Mouse (Mus musculus) heart, embryonic 12.5 days (tissue): ENCODE measurements around the gene Bax. TPM values are rescaled to one million over a fixed set of nuclear protein-coding genes. Genes with fewer than 3 reads are reported as not detected.
A peak's percentile ranks its signal among the peaks of the same experiment; 100 is the strongest.
"Not testable (repeated sequence)": the region's sequence is repeated elsewhere in the genome, so short reads cannot be mapped to it uniquely, and the experiment has no call there.

Source experiments
- ATAC-seq: fragments of 200-750 bp; cut with Nextera tagmentation; 2 replicates; pipeline ENCODE4 v1.8.0; 2017; ENCODE audit warnings: moderate TSS enrichment, moderate library complexity; ENCODE audit not compliant: insufficient number of reproducible peaks, low FRiP score
- H3K27ac ChIP-seq: fragments of 300-500 bp; sonication (generic); 2 replicates; pipeline ENCODE4 v1.5.1; 2016; ENCODE audit warnings: mild to moderate bottlenecking, moderate library complexity; ENCODE audit not compliant: poor library complexity, severe bottlenecking
- H3K27me3 ChIP-seq: fragments of 300-500 bp; sonication (generic); replicated peaks from 2 replicates; pipeline ENCODE4 v1.6.1; 2016; ENCODE audit warnings: mild to moderate bottlenecking, moderate library complexity
- H3K36me3 ChIP-seq: fragments of 300-500 bp; sonication (generic); 2 replicates; pipeline ENCODE4 v1.6.1; 2016; ENCODE audit warnings: mild to moderate bottlenecking, moderate library complexity
- H3K4me1 ChIP-seq: fragments of 300-500 bp; sonication (generic); replicated peaks from 2 replicates; pipeline ENCODE4 v1.6.1; 2016; ENCODE audit warnings: mild to moderate bottlenecking
- H3K4me2 ChIP-seq: fragments of 300-500 bp; sonication (generic); 2 replicates; pipeline ENCODE4 v1.6.1; 2016; ENCODE audit warnings: mild to moderate bottlenecking, moderate library complexity
- H3K4me3 ChIP-seq: fragments of 300-500 bp; sonication (generic); 2 replicates; pipeline ENCODE4 v1.5.1; 2016; ENCODE audit warnings: mild to moderate bottlenecking
- H3K9ac ChIP-seq: fragments of 300-500 bp; sonication (generic); 2 replicates; pipeline ENCODE4 v1.6.1; 2016; ENCODE audit warnings: mild to moderate bottlenecking, moderate library complexity
- H3K9me3 ChIP-seq: fragments of 300-500 bp; sonication (generic); replicated peaks from 2 replicates; pipeline ENCODE4 v1.6.1; 2016; ENCODE audit warnings: mild to moderate bottlenecking, moderate library complexity
- WGBS: fragments of 180-500 bp; shearing (Covaris S2); methylation state at CpG from one replicate; pipeline ENCODE4 v1.1.7; 2016; 5-methylcytosine and 5-hydroxymethylcytosine counted together
- polyA plus RNA-seq: library from polyadenylated mRNA; unstranded; fragments of >200 nt; fragmentation: Nextera tagmentation; extraction: Ambion mirVana; gene quantifications from 2 replicates; pipeline ENCODE4 v1.2.1, GENCODE M21; 2016

The Bax gene
- polyA plus RNA-seq, 1 experiment from 2014 or later = 151 TPM

DNA sequence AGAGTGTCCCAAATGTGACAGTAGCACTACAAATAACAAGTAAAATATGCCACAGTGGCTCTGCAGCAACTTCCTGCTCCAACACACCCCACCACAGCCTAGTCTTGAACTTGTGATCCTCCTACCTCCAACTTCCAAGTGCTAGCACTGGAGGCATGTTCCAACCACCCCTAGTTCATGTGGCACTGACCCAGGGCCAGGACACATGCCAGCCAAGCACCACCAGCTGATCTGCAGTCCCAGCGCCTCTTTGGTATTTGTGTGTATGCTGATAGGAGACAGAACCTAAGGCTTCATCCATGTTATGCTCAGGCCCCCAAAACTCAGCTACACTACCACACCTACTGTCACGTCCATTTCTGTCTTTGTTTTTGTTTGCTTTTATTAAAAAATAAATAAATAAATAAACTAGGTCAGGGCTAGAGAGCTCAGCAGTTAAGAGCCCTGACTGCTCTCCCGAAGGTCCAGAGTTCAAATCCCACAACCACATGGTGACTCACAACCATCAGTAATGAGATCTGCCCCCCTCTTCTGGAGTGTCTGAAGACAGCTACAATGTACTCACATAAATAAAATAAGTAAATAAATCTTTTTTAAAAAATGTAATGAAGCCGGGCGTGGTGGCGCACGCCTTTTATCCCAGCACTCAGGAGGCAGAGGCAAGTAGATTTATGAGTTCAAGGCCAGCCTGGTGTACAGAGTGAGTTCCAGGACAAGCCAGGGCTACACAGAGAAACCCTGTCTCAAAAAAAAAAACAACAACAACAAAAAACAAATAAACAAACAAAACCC lies 2.5 kb downstream of the Bax start:
- Histone ChIP-seq H3K27ac (no peak overlapping the region), H3K4me2 (no peak overlapping the region), H3K4me1 (peaks cover 40% of the 10 kb centered on the region), H3K9me3 (no peaks in the 10 kb centered on the region), H3K27me3 (no peaks in the 10 kb centered on the region), H3K4me3 (no peak overlapping the region), H3K9ac (no peak overlapping the region), H3K36me3 (peaks cover 41% of the 10 kb centered on the region)
- 94% methylated on average over 7 of the region's 7 CpGs for WGBS
- ATAC-seq = no peak

DNA sequence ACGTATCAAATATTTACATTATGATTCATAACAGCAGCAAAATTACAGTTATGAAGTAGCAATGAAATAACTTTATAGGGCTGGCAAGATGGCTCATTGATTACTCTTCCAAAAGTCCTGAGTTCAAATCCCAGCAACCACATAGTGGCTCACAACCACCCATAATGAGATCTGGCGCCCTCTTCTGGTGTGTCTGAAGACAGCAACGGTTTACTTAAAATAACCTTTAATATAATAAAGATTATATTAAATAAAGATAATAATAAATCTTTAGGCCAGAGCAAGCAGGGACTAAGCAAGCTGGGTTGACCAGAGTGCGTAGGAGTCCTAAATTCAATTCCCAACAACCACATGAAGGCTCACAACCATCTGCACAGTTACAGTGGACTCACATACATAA lies 3.8 kb downstream of the Bax start:
- H3K27me3 ChIP-seq, H3K4me2 ChIP-seq, H3K27ac ChIP-seq, H3K9me3 ChIP-seq, H3K9ac ChIP-seq, H3K4me3 ChIP-seq, ATAC-seq: not testable (repeated sequence)
- 79% methylated on average over 4 of the region's 4 CpGs for WGBS
- peaks cover 50% of the 10 kb centered on the region for H3K36me3 ChIP-seq
- peaks cover 46% of the 10 kb centered on the region for H3K4me1 ChIP-seq

DNA sequence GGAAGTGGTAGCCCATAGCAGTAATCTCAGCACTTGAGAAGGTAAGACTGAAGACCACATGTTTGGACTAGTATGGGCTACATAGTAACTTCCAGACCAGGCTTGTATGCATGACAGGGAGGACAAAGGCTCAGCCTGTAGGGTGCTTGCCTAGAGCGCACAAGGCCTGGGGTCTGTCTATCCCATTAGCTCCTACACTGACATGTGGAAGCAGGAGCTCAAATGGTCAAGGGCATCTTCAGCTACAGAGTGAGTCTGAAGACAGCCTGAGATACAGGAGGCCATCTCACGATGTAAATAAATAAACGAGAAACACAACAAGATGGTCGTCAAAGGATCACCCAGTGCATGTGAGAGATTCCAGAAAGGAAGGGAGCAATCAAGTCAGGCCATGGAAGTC lies 4.4 kb downstream of the Bax start:
- peaks cover 50% of the 10 kb centered on the region for H3K4me1 ChIP-seq

GRCm38 (mm10) chr7:45461781-45462180 lies 4.9 kb downstream of the Bax start:
- Histone ChIP-seq H3K9me3 (no peaks in the 10 kb centered on the region), H3K4me1 (peaks cover 52% of the 10 kb centered on the region), H3K4me2 (0 out of 2 replicates have a peak overlapping the region, but pooled peaks have one; percentile 72), H3K27ac (peak overlapping the region; percentile 86), H3K4me3 (no peak overlapping the region), H3K36me3 (peaks cover 60% of the 10 kb centered on the region), H3K27me3 (no peaks in the 10 kb centered on the region), H3K9ac (no peak overlapping the region)
- ATAC-seq = no peak
- 88% methylated on average over 4 of the region's 4 CpGs for WGBS

More for the DNA sequence above, 4.4 kb downstream of the Bax start:
- no peak for ATAC-seq
- Histone ChIP-seq H3K4me3 (no peak overlapping the region), H3K27me3 (no peaks in the 10 kb centered on the region), H3K27ac (no peak overlapping the region), H3K4me2 (no peak overlapping the region), H3K9ac (no peak overlapping the region), H3K36me3 (peaks cover 55% of the 10 kb centered on the region), H3K9me3 (no peaks in the 10 kb centered on the region)
- 88% methylated on average over 4 of the region's 4 CpGs for WGBS

GRCm38 (mm10) chr7:45461326-45461725 lies 5.4 kb downstream of the Bax start:
- Histone ChIP-seq H3K36me3 (peaks cover 64% of the 10 kb centered on the region), H3K4me2 (peak overlapping the region; percentile 72), H3K27me3 (no peaks in the 10 kb centered on the region), H3K27ac (peak overlapping the region; percentile 86), H3K4me1 (peaks cover 56% of the 10 kb centered on the region), H3K4me3 (peak overlapping the region; percentile 75), H3K9ac (peak overlapping the region; percentile 64; the same call in 1 of the 2 replicates), H3K9me3 (no peaks in the 10 kb centered on the region)
- WGBS = 58% methylated on average over 5 of the region's 5 CpGs
- peak; percentile 5; the same call in 1 of the 2 replicates for ATAC-seq

DNA sequence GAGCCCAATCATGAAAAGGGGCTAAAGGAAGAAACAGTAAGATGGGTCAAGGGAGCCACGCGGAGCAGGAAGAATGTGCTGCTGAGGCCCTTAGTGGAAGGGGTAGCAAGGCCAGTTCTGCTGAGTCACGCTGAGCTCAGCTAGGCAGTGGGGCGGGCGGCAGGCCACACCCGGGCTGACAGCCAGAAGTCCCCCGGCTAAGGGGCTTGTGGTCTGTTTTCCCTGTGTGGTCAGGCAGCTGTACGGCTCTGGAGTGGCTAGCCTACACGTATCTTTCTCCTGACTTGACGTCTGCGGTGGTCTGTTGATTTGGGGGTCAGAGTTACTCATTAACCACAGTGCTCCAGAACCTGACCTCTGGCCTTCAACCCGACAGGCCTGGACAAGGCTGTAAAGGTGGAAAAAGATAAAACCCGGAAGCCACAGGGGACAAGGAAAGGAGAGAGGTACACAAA lies 5.8 kb downstream of the Bax start:
- WGBS = 8% methylated on average over 13 of the region's 13 CpGs
- peak; percentile 75 for ATAC-seq
- peaks cover 56% of the 10 kb centered on the region for H3K4me1 ChIP-seq
- H3K4me3 ChIP-seq = peak overlapping the region; percentile 75
- H3K36me3 ChIP-seq = peaks cover 68% of the 10 kb centered on the region
- H3K9me3 ChIP-seq = no peaks in the 10 kb centered on the region
- no peaks in the 10 kb centered on the region for H3K27me3 ChIP-seq
- H3K9ac ChIP-seq = peak overlapping the region; percentile 64
- H3K27ac ChIP-seq = peak overlapping the region; percentile 86
- peak overlapping the region; percentile 72 for H3K4me2 ChIP-seq

DNA sequence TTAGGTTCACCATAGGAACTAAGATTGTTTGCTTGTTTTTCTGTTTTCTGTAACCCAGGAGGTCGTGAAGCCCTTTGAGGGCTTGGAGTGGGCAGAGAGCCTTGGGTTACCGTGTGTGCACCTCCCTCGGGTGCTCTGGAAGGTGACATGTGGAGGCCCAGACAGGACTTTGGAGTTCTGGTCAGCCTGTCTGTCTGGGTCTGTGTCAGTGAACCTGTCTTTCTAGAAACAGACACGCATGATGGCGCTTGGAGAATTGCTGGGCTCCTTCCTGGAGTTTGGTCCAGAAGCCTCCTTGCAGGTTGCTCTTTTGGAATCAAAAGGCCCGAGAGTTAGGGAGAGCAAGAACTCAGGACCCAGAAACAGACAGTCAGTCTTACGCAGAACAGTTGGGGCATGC lies 6.3 kb downstream of the Bax start:
- Histone ChIP-seq H3K4me3 (peak overlapping the region; percentile 75), H3K4me1 (peaks cover 51% of the 10 kb centered on the region), H3K36me3 (peaks cover 73% of the 10 kb centered on the region), H3K27ac (peak overlapping the region; percentile 86), H3K4me2 (peak overlapping the region; percentile 72), H3K9ac (peak overlapping the region; percentile 64), H3K9me3 (no peaks in the 10 kb centered on the region), H3K27me3 (no peaks in the 10 kb centered on the region)
- 71% methylated on average over 7 of the region's 7 CpGs for WGBS
- ATAC-seq = no peak

DNA sequence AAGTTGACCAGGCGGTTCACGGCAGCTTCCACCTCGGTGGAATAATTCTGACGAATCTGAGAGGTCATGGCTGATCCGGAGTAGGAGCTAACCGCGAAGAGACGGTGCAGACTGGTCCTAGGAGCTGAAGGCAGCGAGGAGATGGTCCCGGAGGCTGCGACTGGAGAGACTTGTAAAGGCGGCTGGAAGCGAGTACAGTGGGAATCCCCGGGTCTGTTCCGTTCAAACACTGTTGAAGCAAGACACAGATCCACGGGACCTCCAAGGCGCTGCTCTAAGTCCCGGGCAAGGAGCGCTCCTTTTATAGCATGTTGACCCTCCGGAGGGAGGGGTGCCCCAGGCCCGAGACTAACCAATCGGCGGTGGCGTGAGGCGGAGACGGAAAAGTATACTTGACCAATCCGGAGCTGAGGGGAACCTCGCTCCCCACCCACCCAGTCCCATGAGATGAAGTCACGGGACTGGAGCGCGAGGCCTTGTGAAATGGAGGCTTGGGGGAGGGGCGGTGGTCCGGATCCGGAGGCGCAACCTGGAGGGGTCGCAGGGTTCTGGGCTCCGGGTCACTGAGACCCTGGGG lies 7.0 kb downstream of the Bax start, which contains the start of gene Ftl1:
Ftl1 (minus strand) TSS at position 321 of the 577 bp plus-strand sequence.
- not testable (repeated sequence) for H3K9me3 ChIP-seq, H3K27me3 ChIP-seq
- H3K27ac ChIP-seq = peak within 1 kb of the TSS; percentile 90
- H3K9ac ChIP-seq = peak within 1 kb of the TSS; percentile 89
- peak; percentile 94 for ATAC-seq
- under 1% methylated on average over 31 of the region's 37 CpGs for WGBS
- H3K36me3 ChIP-seq = peaks cover 73% of the 10 kb centered on the region
- H3K4me3 ChIP-seq = peak within 1 kb of the TSS; percentile 75
- peaks cover 47% of the 10 kb centered on the region for H3K4me1 ChIP-seq
- peak within 1 kb of the TSS; percentile 93 for H3K4me2 ChIP-seq

GRCm38 (mm10) chr7:45458748-45459563 lies 7.7 kb downstream of the Bax start:
- Histone ChIP-seq H3K36me3 (peaks cover 73% of the 10 kb centered on the region), H3K4me2 (peak overlapping the region; percentile 93), H3K27ac (peak overlapping the region; percentile 90), H3K9me3 (no peaks in the 10 kb centered on the region), H3K9ac (peak overlapping the region; percentile 89), H3K4me3 (peak overlapping the region; percentile 75), H3K27me3 (no peaks in the 10 kb centered on the region), H3K4me1 (peaks cover 47% of the 10 kb centered on the region)
- peak; percentile 63 for ATAC-seq
- WGBS = under 1% methylated on average over 42 of the region's 43 CpGs

DNA sequence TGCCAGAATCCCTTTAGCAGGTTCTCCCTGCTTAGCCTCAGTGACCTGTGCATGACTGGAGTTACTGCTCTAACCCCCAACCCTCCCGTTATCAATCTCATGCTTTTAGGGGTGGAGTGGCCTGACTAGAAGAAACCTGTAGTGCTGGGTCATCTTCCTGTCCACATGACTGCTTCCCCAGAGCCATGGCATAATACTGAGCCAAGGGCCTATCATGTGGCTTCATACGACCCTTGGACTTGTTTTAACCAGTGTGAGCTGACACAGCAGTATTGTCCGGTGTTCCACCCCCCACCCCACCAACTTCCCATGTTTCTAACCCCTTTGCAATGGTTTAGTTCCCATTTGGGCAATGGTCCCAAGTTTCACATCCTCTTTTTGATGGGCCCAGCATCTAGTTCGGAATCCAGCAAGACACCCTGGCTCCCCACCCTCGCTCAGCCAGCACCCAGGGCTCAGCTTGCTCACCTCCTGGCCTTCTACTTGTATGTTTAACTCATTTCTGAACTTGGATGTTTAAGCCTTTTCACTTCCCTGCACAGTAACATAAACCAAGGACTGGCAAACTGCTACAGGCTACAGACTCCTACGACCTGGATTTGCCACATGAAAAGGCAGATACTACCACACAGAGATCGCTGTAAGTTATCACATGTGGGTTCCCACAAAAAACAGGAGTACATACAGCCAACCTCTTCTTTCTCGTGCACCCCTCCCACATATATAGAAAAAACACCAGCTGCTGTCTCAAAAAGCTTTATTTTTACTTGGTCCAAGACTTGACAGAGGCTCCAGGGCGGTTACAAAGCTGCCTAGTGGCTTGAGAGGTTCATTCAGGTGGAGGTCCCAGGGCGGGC lies 9.3 kb downstream of the Bax start:
- Histone ChIP-seq H3K4me1 (peaks cover 47% of the 10 kb centered on the region), H3K9ac (peak overlapping the region; percentile 89), H3K9me3 (no peaks in the 10 kb centered on the region), H3K36me3 (peaks cover 72% of the 10 kb centered on the region), H3K4me2 (peak overlapping the region; percentile 93), H3K27ac (peak overlapping the region; percentile 67), H3K27me3 (no peaks in the 10 kb centered on the region), H3K4me3 (peak overlapping the region; percentile 75)
- ATAC-seq = peak; percentile 14; the same call in 1 of the 2 replicates
- WGBS = 55% methylated on average over 10 of the region's 10 CpGs
